Mouse (Mus musculus) liver, embryonic 16.5 days (tissue): ENCODE results near the gene Agbl4. TPM values are rescaled to one million over a fixed set of nuclear protein-coding genes. Genes with fewer than 3 reads are reported as not detected.
A peak's percentile ranks its signal among the peaks of the same experiment; 100 is the strongest.

Experiments
- ATAC-seq: fragments of 200-750 bp; cut with Nextera tagmentation; 2 replicates; pipeline ENCODE4 v1.8.0; 2017; ENCODE audit warnings: low read depth, mild to moderate bottlenecking, moderate number of reproducible peaks, moderate library complexity
- H3K27ac ChIP-seq: fragments of 300-500 bp; sonication (generic); 2 replicates; pipeline ENCODE4 v1.5.1; 2014; ENCODE audit warnings: mild to moderate bottlenecking, low read length
- H3K27me3 ChIP-seq: fragments of 300-500 bp; sonication (generic); 2 replicates; pipeline ENCODE4 v1.6.1; 2014; ENCODE audit warnings: low read depth, low read length, mixed read lengths; ENCODE audit not compliant: control insufficient read depth, insufficient read depth
- H3K36me3 ChIP-seq: fragments of 300-500 bp; sonication (generic); 2 replicates; pipeline ENCODE4 v1.6.1; 2014; ENCODE audit warnings: mild to moderate bottlenecking; ENCODE audit not compliant: control insufficient read depth, insufficient read depth
- H3K4me1 ChIP-seq: fragments of 300-500 bp; sonication (generic); 2 replicates; pipeline ENCODE4 v1.6.1; 2014; ENCODE audit warnings: low read depth, low read length, mixed read lengths; ENCODE audit not compliant: control insufficient read depth
- H3K4me2 ChIP-seq: fragments of 300-500 bp; sonication (generic); 2 replicates; pipeline ENCODE4 v1.6.1; 2014; ENCODE audit warnings: low read depth, low read length, mixed read lengths
- H3K4me3 ChIP-seq: fragments of 300-500 bp; sonication (generic); 2 replicates; pipeline ENCODE4 v1.5.1; 2014; ENCODE audit warnings: low read depth, mild to moderate bottlenecking, low read length
- H3K9ac ChIP-seq: fragments of 300-500 bp; sonication (generic); 2 replicates; pipeline ENCODE4 v1.6.1; 2014; ENCODE audit warnings: low read depth, low read length
- H3K9me3 ChIP-seq: fragments of 300-500 bp; sonication (generic); replicated peaks from 2 replicates; pipeline ENCODE4 v1.6.1; 2016; ENCODE audit warnings: low read length; ENCODE audit not compliant: control insufficient read depth
- WGBS: fragments of 180-500 bp; shearing (Covaris S2); extraction: QIAGEN DNeasy Blood & Tissue Kit; methylation state at CpG from one replicate; pipeline ENCODE4 v1.1.7; 2014; ENCODE audit not compliant: insufficient replicate concordance; 5-methylcytosine and 5-hydroxymethylcytosine counted together
- polyA plus RNA-seq: library from polyadenylated mRNA; unstranded; fragments of >200 nt; fragmentation: Nextera tagmentation; extraction: Ambion mirVana; gene quantifications from 2 replicates; pipeline ENCODE4 v1.2.1, GENCODE M21; 2015

Gene Agbl4
- polyA plus RNA-seq, 1 experiment from 2014 or later = not detected

GRCm38 (mm10) chr4:111664146-111664545 is 1266.7 kb downstream of the Agbl4 start:
- no peak for ATAC-seq
- 28% methylated on average over 3 of the region's 3 CpGs for WGBS

GRCm38 (mm10) chr4:111666713-111667112 is 1269.3 kb downstream of the Agbl4 start:
- WGBS = 16% methylated on average over 1 of the region's 1 CpGs
- H3K4me1 ChIP-seq = no peaks in the 10 kb centered on the region
- no peaks in the 10 kb centered on the region for H3K9me3 ChIP-seq
- H3K9ac ChIP-seq = no peak overlapping the region
- ATAC-seq = no peak
- H3K4me3 ChIP-seq = no peak overlapping the region
- no peak overlapping the region for H3K4me2 ChIP-seq
- no peaks in the 10 kb centered on the region for H3K27me3 ChIP-seq
- no peaks in the 10 kb centered on the region for H3K36me3 ChIP-seq
- H3K27ac ChIP-seq = no peak overlapping the region

More at GRCm38 (mm10) chr4:111664146-111664545, 1266.7 kb downstream of the Agbl4 start:
- Histone ChIP-seq H3K4me3 (no peak overlapping the region), H3K27me3 (no peaks in the 10 kb centered on the region), H3K4me2 (no peak overlapping the region), H3K36me3 (no peaks in the 10 kb centered on the region), H3K9me3 (no peaks in the 10 kb centered on the region), H3K27ac (no peak overlapping the region), H3K4me1 (no peaks in the 10 kb centered on the region), H3K9ac (no peak overlapping the region)

GRCm38 (mm10) chr4:111669369-111669768 is 1271.9 kb downstream of the Agbl4 start:
- H3K4me1 ChIP-seq = no peaks in the 10 kb centered on the region
- no peaks in the 10 kb centered on the region for H3K36me3 ChIP-seq
- ATAC-seq = 0 out of 2 replicates have a peak, but pooled peaks have one; percentile 37
- 28% methylated on average over 3 of the region's 3 CpGs for WGBS
- H3K9ac ChIP-seq = no peak overlapping the region
- no peak overlapping the region for H3K4me3 ChIP-seq
- no peaks in the 10 kb centered on the region for H3K9me3 ChIP-seq
- H3K4me2 ChIP-seq = no peak overlapping the region
- no peak overlapping the region for H3K27ac ChIP-seq
- H3K27me3 ChIP-seq = no peaks in the 10 kb centered on the region

- no peak for ATAC-seq
- Histone ChIP-seq H3K9ac (no peak overlapping the region), H3K4me3 (no peak overlapping the region), H3K4me2 (no peak overlapping the region), H3K27ac (no peak overlapping the region), H3K27me3 (no peaks in the 10 kb centered on the region), H3K9me3 (no peaks in the 10 kb centered on the region), H3K36me3 (no peaks in the 10 kb centered on the region), H3K4me1 (no peaks in the 10 kb centered on the region)
- whole genome bisulfite sequencing = 33% methylated on average over 12 of the region's 12 CpGs
Measured at GRCm38 (mm10) chr4:111670566-111671421, 1273.3 kb downstream of the Agbl4 start.

- ATAC-seq = no peak
- WGBS = 41% methylated on average over 4 of the region's 4 CpGs
- H3K36me3 ChIP-seq = no peaks in the 10 kb centered on the region
- no peak overlapping the region for H3K27ac ChIP-seq
- no peak overlapping the region for H3K9ac ChIP-seq
- no peaks in the 10 kb centered on the region for H3K4me1 ChIP-seq
- no peaks in the 10 kb centered on the region for H3K9me3 ChIP-seq
- H3K4me3 ChIP-seq = no peak overlapping the region
- H3K4me2 ChIP-seq = no peak overlapping the region
- no peaks in the 10 kb centered on the region for H3K27me3 ChIP-seq
Measured at GRCm38 (mm10) chr4:111671440-111671839, 1274.0 kb downstream of the Agbl4 start.

- Histone ChIP-seq H3K9me3 (no peaks in the 10 kb centered on the region), H3K27me3 (no peaks in the 10 kb centered on the region), H3K4me3 (no peak overlapping the region), H3K4me2 (no peak overlapping the region), H3K36me3 (no peaks in the 10 kb centered on the region), H3K4me1 (no peaks in the 10 kb centered on the region), H3K9ac (no peak overlapping the region), H3K27ac (no peak overlapping the region)
- ATAC-seq = no peak
Measured at GRCm38 (mm10) chr4:111673904-111674303, 1276.4 kb downstream of the Agbl4 start.

GRCm38 (mm10) chr4:111681926-111682325 is 1284.5 kb downstream of the Agbl4 start:
- WGBS = 68% methylated on average over 5 of the region's 5 CpGs
- H3K4me1 ChIP-seq = no peaks in the 10 kb centered on the region
- no peaks in the 10 kb centered on the region for H3K36me3 ChIP-seq
- no peak overlapping the region for H3K4me2 ChIP-seq
- no peak for ATAC-seq
- no peak overlapping the region for H3K27ac ChIP-seq
- H3K27me3 ChIP-seq = no peaks in the 10 kb centered on the region
- no peak overlapping the region for H3K9ac ChIP-seq
- H3K4me3 ChIP-seq = no peak overlapping the region
- no peaks in the 10 kb centered on the region for H3K9me3 ChIP-seq

- no peak overlapping the region for H3K27ac ChIP-seq
- H3K27me3 ChIP-seq = no peaks in the 10 kb centered on the region
- no peak overlapping the region for H3K4me2 ChIP-seq
- no peaks in the 10 kb centered on the region for H3K4me1 ChIP-seq
- no peaks in the 10 kb centered on the region for H3K9me3 ChIP-seq
- no peak for ATAC-seq
- no peak overlapping the region for H3K9ac ChIP-seq
- no peak overlapping the region for H3K4me3 ChIP-seq
- WGBS = 46% methylated on average over 3 of the region's 3 CpGs
- no peaks in the 10 kb centered on the region for H3K36me3 ChIP-seq
Measured at GRCm38 (mm10) chr4:111682793-111683192, 1285.3 kb downstream of the Agbl4 start.

GRCm38 (mm10) chr4:111683843-111684242 is 1286.4 kb downstream of the Agbl4 start:
- WGBS = 65% methylated on average over 5 of the region's 5 CpGs
- no peak for ATAC-seq
- no peak overlapping the region for H3K27ac ChIP-seq
- no peaks in the 10 kb centered on the region for H3K36me3 ChIP-seq
- H3K9ac ChIP-seq = no peak overlapping the region
- H3K4me3 ChIP-seq = no peak overlapping the region
- no peaks in the 10 kb centered on the region for H3K4me1 ChIP-seq
- H3K27me3 ChIP-seq = no peaks in the 10 kb centered on the region
- no peak overlapping the region for H3K4me2 ChIP-seq
- no peaks in the 10 kb centered on the region for H3K9me3 ChIP-seq
